24 mouse cellular contexts compared by ENCODE assay signal in the genomic region with DNA sequence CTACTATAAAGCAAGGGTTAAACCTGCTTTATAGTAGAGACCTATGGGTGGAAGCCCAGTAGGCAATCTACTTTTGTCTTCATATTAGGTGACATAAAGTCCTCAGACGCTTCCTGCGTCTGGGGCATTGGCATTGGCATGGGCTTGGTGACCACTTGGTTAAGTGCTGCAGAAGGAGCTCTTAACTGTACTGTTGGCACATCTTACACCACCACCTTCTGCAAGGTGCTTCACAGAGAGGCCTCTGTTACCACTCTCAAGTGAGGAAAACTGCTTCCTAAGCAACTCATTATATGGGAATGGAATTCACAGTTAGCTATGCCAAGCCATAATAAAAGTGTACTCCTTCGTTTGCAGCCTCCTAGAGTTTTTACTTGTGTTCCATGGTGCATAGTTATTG. TPM values are rescaled to one million over a fixed set of nuclear protein-coding genes. Genes with fewer than 3 reads are reported as not detected.
DNase-seq lines count a peak whose midpoint lies in the region.
"Had no signal": no experiment of that assay in that cellular context is flagged by ENCODE, and none has a peak within 500 bp of the region (broad histone marks: within the 10 kb centered on the region; RNA-seq: fewer than 3 reads in every experiment).

No protein-coding gene starts in this region.

- 94% methylated on average over 3 of the region's 3 CpGs for WGBS in forebrain, embryonic 10.5 days

- no peaks in the 10 kb centered on the region for H3K4me1 ChIP-seq in forebrain, embryonic 10.5 days
- H3K4me1 ChIP-seq: embryonic facial prominence, embryonic 10.5 days; embryonic facial prominence, embryonic 13.5 days; forebrain, embryonic 13.5 days; hindbrain, embryonic 12.5 days; hindbrain, embryonic 15.5 days had no signal

- H3K4me3 ChIP-seq in forebrain, embryonic 10.5 days: no peak overlapping the region
- H3K4me3 ChIP-seq: embryonic facial prominence, embryonic 10.5 days; embryonic facial prominence, embryonic 13.5 days; erythroblast, embryonic 14.5 days; forebrain, embryonic 13.5 days; heart, adult 2 months; heart, embryonic 10.5 days; heart, embryonic 13.5 days; hindbrain, embryonic 12.5 days; hindbrain, embryonic 15.5 days had no signal

- H3K9me3 ChIP-seq in forebrain, embryonic 10.5 days: no peaks in the 10 kb centered on the region
- H3K9me3 ChIP-seq: embryonic facial prominence, embryonic 10.5 days; embryonic facial prominence, embryonic 13.5 days; forebrain, embryonic 13.5 days; heart, embryonic 10.5 days; heart, embryonic 13.5 days; hindbrain, embryonic 12.5 days; hindbrain, embryonic 15.5 days had no signal

- H3K27ac ChIP-seq in forebrain, embryonic 10.5 days: no peak overlapping the region
- H3K27ac ChIP-seq: embryonic facial prominence, embryonic 10.5 days; embryonic facial prominence, embryonic 13.5 days; forebrain, embryonic 13.5 days; heart, adult 2 months; heart, embryonic 10.5 days; heart, embryonic 13.5 days; hindbrain, embryonic 12.5 days; hindbrain, embryonic 15.5 days had no signal

- no peaks in the 10 kb centered on the region for H3K27me3 ChIP-seq in forebrain, embryonic 10.5 days (ENCODE audit: poor library complexity, severe bottlenecking)
- H3K27me3 ChIP-seq: embryonic facial prominence, embryonic 13.5 days; forebrain, embryonic 13.5 days; heart, embryonic 13.5 days; hindbrain, embryonic 12.5 days; hindbrain, embryonic 15.5 days had no signal

- DNase-seq in lung, adult 18-20 months: peak; percentile 57 to 75
- DNase-seq in lung, postnatal 14 days: no peak
- DNase-seq in lung, postnatal 10 days: peak; percentile 28
- DNase-seq in lung, postnatal 36 days: peak; percentile 81
- no peak for DNase-seq in adrenal gland, postnatal 25 days
- no peak for DNase-seq in forebrain, embryonic 10.5 days (ENCODE audit: extremely low spot score, low spot score)
- DNase-seq: adrenal gland, adult 2 months; adrenal gland, postnatal 14 days; cerebellum, adult 11-12 months; cerebellum, adult 8-10 months; cerebellum, postnatal 10 days; cerebellum, postnatal 36 days; embryo, embryonic 11 days; gastrocnemius, postnatal 14 days; heart, postnatal 14 days had no signal

- H3K36me3 ChIP-seq in forebrain, embryonic 10.5 days (replicated peaks): peaks cover 57% of the 10 kb centered on the region

RNA-seq across cellular contexts. Expression of a gene that starts 31.7 kb away (rescaled TPM):
- total RNA-seq in adrenal gland, postnatal 25 days (2021): 113 and 114 TPM in 2 replicates
- 34.0 TPM in 2 replicates for polyA plus RNA-seq in forebrain, embryonic 10.5 days (2016; fragmentation: Nextera tagmentation; extraction: Ambion mirVana)

RNA-seq across cellular contexts. Expression of a gene that starts 46.5 kb away (rescaled TPM):
- 0.58 and 1.0 TPM in 2 replicates for total RNA-seq in adrenal gland, postnatal 25 days (2021)
- polyA plus RNA-seq in forebrain, embryonic 10.5 days (2016; fragmentation: Nextera tagmentation; extraction: Ambion mirVana): 0.51 and 0.65 TPM in 2 replicates

Comparison
In these comparisons a context has a peak if more than half of its experiments do, and no peak if none do; other contexts are left out.
1. DNase-seq: peak in lung, adult 18-20 months (2 of 2), lung, postnatal 10 days (single experiment) and lung, postnatal 36 days (single experiment); none in lung, postnatal 14 days (single experiment), adrenal gland, postnatal 25 days (single experiment) and forebrain, embryonic 10.5 days (single experiment).